Mouse (Mus musculus) layer of hippocampus, adult 9-10 months (tissue): ENCODE measurements around the gene Gramd2.
A peak's percentile ranks its signal among the peaks of the same experiment; 100 is the strongest.

Experiments
- DNase-seq: peaks from one replicate; pipeline ENCODE4 v3.0.0; 2022; ENCODE audit warnings: low spot score

Gene Gramd2

GRCm38 (mm10) chr9:59668473-59668872 is 11.5 kb upstream of the Gramd2 start:
- no peak for DNase-seq

- no peak for DNase-seq
Observed at GRCm38 (mm10) chr9:59669172-59669571, 10.8 kb upstream of the Gramd2 start.

- no peak for DNase-seq
Observed at GRCm38 (mm10) chr9:59672195-59672894, 7.6 kb upstream of the Gramd2 start.

- no peak for DNase-seq
Observed at GRCm38 (mm10) chr9:59673427-59673826, 6.5 kb upstream of the Gramd2 start.

- no peak for DNase-seq
Observed at GRCm38 (mm10) chr9:59675598-59675997, 4.3 kb upstream of the Gramd2 start.

GRCm38 (mm10) chr9:59678313-59678712 is 1.6 kb upstream of the Gramd2 start:
- no peak for DNase-seq

- DNase-seq: no peak
Observed at GRCm38 (mm10) chr9:59680534-59680875, 561 bp downstream of the Gramd2 start.

- no peak for DNase-seq
Observed at GRCm38 (mm10) chr9:59684020-59684419, 4.1 kb downstream of the Gramd2 start.

GRCm38 (mm10) chr9:59687416-59688046 is 7.6 kb downstream of the Gramd2 start:
- no peak for DNase-seq

GRCm38 (mm10) chr9:59691635-59692094 is 11.7 kb downstream of the Gramd2 start:
- peak; percentile 53 for DNase-seq

- no peak for DNase-seq
Observed at GRCm38 (mm10) chr9:59692145-59692544, 12.2 kb downstream of the Gramd2 start.

- no peak for DNase-seq
Observed at GRCm38 (mm10) chr9:59694571-59695450, 14.9 kb downstream of the Gramd2 start.

- no peak for DNase-seq
Observed at GRCm38 (mm10) chr9:59695451-59695813, 15.5 kb downstream of the Gramd2 start.

- DNase-seq: no peak
Observed at GRCm38 (mm10) chr9:59696381-59696780, 16.4 kb downstream of the Gramd2 start.

GRCm38 (mm10) chr9:59701094-59701493 is 21.1 kb downstream of the Gramd2 start:
- DNase-seq: no peak

- DNase-seq: no peak
Observed at GRCm38 (mm10) chr9:59703099-59703498, 23.2 kb downstream of the Gramd2 start.

GRCm38 (mm10) chr9:59706850-59707825 is 27.2 kb downstream of the Gramd2 start:
- no peak for DNase-seq

- DNase-seq: no peak
Observed at GRCm38 (mm10) chr9:59709225-59709624, 29.3 kb downstream of the Gramd2 start.

GRCm38 (mm10) chr9:59716275-59716898 is 36.4 kb downstream of the Gramd2 start:
- DNase-seq: no peak

- no peak for DNase-seq
Observed at GRCm38 (mm10) chr9:59718237-59718636, 38.3 kb downstream of the Gramd2 start.

- DNase-seq: no peak
Observed at GRCm38 (mm10) chr9:59721144-59721543, 41.2 kb downstream of the Gramd2 start.
